Mouse (Mus musculus): ENCODE data around the gene Fgfr2.

Gene Fgfr2

DNA sequence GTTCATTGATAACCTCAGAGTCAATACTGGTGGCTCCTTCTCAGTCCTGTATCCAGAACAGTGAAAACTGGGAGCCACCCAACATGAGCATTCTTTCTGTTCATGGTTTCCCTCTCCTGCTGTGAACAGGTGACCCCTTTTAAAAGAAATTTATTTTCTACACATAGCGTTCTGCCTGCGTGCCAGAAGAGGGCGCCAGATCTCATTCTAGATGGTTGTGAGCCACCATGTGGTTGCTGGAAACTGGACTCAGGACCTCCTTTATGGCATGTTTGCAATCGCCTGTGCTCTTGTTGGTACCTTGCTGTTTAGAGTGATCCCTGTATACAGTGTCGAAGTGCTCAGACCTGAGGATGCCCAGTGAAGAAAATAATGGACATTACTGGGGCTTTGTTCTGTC, 2458.5 kb downstream of the Fgfr2 start:
- no peak for TF ChIP-seq GATA4 (IDR thresholded peaks at IDR 0.05; ENCODE audit: insufficient replicate concordance, low read length)

DNA sequence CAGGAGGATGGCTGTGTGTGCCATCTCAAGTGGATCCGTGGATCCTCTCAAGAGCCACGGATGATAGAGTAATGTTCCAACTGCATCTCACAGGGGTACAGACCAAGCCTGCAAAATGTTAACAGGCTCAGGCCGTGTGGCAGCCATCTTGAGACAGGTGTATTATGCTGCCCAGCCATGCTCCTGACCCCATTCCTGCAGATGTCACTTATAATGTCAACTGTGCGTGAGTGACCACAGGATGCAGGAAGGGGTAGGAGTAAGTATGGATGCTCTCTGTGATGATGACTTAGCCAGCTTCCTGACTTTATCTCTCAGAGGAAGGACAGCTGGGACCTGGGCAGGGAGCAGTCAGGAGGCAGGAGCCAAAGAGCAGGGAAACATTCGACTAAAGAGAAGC, 2459.1 kb downstream of the Fgfr2 start:
- no peak for TF ChIP-seq GATA4 (IDR thresholded peaks at IDR 0.05; ENCODE audit: insufficient replicate concordance, low read length)

- TF ChIP-seq GATA4 (IDR thresholded peaks at IDR 0.05; ENCODE audit: insufficient replicate concordance, low read length) = no peak
Measured at GRCm38 (mm10) chr7:130662869-130663268, 2460.3 kb downstream of the Fgfr2 start.

DNA sequence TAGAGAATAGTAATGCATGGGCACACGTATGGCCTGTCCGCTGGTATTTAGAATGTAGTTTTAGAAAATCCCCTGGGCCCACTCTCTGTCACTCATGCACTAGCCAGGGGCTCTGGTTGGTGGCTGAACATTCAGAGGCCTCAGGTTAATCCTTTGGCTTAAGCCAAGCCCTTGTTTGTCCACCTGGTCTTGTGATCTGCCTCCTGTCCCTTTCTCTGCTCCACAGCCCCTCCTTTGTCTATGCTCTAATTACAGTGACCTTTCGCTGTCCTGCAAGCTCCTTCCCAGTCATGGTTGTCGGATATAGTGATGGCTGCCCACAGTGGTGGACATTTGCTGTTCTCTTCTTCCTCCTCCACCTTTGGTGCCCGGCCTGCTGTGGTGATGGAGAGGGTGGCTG, 2460.9 kb downstream of the Fgfr2 start:
- TF ChIP-seq GATA4 (IDR thresholded peaks at IDR 0.05; ENCODE audit: insufficient replicate concordance, low read length) = no peak

- TF ChIP-seq GATA4 (IDR thresholded peaks at IDR 0.05; ENCODE audit: insufficient replicate concordance, low read length) = no peak
Measured at GRCm38 (mm10) chr7:130659129-130659528, 2464.0 kb downstream of the Fgfr2 start.

GRCm38 (mm10) chr7:130657751-130658150, 2465.4 kb downstream of the Fgfr2 start:
- no peak for TF ChIP-seq GATA4 (IDR thresholded peaks at IDR 0.05; ENCODE audit: insufficient replicate concordance, low read length)

DNA sequence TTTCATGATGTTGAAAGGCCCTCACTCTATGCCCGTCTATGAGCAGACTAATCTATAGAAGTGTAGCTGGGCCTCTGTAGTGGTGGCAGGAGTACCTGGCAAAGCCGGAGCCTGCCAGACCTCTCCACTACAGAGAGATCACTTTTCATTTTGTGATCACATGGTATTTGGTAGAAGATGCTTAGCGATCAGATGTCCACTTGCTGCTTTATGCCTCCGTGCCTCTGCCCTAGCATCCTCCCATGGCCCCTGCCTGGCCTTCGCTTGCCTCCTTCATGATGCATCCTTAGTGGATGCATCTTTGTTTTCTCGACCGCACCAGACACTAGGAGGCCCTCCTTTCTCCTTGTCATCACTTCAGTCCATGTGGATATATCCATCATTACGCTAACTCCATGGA, 2466.2 kb downstream of the Fgfr2 start:
- TF ChIP-seq GATA4 (IDR thresholded peaks at IDR 0.05; ENCODE audit: insufficient replicate concordance, low read length) = no peak

GRCm38 (mm10) chr7:130654562-130654961, 2468.6 kb downstream of the Fgfr2 start:
- peak; percentile 78; the same call in 1 of the 2 replicates for TF ChIP-seq GATA4 (IDR thresholded peaks at IDR 0.05; ENCODE audit: insufficient replicate concordance, low read length)

DNA sequence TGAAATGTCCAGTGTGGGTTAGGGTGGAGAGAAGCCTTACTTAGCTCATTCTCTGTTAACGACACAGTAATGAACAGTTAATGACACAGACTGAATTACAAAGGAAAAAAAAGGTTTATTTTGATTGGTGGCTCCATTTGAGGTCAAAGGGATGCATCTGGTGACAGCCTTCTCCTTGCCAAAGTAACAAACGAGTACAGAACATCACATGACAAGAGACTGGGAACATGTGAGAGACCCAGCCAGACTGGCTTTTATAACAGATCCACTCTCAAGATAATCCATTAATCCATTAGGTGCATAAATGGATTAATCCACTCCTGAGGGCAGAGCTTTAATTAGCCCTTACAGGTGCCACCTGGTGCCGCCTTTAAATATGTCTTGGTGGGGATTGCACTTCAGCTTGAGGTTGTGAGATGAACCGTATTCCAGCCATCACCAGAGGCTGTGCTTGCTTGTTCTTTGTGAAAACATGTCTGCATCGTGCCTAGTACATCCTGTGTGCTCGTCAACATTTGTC, 2470.1 kb downstream of the Fgfr2 start:
- TF ChIP-seq GATA4 (IDR thresholded peaks at IDR 0.05; ENCODE audit: insufficient replicate concordance, low read length) = no peak

GRCm38 (mm10) chr7:130650621-130651020, 2472.5 kb downstream of the Fgfr2 start:
- no peak for TF ChIP-seq GATA4 (IDR thresholded peaks at IDR 0.05; ENCODE audit: insufficient replicate concordance, low read length)

- TF ChIP-seq GATA4 (IDR thresholded peaks at IDR 0.05; ENCODE audit: insufficient replicate concordance, low read length) = no peak
Measured at GRCm38 (mm10) chr7:130649257-130649656, 2473.9 kb downstream of the Fgfr2 start.

- TF ChIP-seq GATA4 (IDR thresholded peaks at IDR 0.05; ENCODE audit: insufficient replicate concordance, low read length) = no peak
Measured at GRCm38 (mm10) chr7:130648061-130648460, 2475.1 kb downstream of the Fgfr2 start.

GRCm38 (mm10) chr7:130646762-130647139, 2476.4 kb downstream of the Fgfr2 start:
- no peak for TF ChIP-seq GATA4 (IDR thresholded peaks at IDR 0.05; ENCODE audit: insufficient replicate concordance, low read length)

DNA sequence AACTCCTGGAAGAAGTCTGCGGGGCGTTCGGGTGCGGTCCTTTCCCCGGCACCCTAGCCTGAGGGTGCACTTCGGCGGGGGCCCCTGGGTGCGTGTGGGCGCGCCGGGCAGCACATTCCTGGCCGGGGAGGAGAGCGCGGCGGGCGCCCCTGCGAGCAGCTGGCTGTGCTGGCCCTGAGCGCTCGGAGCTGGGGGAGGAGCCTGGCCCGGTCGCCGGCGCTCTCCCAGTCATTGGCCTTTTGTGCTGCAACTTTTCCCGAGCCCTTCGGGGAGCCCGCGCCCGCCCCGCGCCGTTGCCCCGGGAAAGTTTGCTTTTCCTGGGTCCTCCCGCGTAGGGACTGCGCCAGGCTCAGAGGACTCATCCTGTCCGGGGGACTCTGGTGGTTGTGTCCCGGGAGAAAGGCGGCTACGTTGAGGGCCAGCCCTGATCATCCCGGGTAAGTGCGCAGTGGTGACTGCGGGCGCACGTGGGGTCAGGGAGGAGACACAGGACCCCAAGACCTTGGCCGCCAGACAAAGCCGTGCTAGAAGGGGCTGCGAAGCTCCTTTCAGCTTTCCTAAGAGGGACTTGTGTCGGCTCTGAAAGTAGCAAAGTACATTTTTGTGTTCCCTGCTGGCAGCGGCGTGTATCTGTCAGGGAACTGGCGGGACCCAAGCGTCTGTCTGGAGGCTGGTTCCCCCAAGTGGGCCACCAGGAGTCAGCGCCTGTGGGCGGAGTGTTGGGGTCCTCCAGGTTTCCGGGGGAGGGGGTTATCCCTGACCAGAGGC, 2477.0 kb downstream of the Fgfr2 start:
- no peak for TF ChIP-seq GATA4 (IDR thresholded peaks at IDR 0.05; ENCODE audit: insufficient replicate concordance, low read length)

DNA sequence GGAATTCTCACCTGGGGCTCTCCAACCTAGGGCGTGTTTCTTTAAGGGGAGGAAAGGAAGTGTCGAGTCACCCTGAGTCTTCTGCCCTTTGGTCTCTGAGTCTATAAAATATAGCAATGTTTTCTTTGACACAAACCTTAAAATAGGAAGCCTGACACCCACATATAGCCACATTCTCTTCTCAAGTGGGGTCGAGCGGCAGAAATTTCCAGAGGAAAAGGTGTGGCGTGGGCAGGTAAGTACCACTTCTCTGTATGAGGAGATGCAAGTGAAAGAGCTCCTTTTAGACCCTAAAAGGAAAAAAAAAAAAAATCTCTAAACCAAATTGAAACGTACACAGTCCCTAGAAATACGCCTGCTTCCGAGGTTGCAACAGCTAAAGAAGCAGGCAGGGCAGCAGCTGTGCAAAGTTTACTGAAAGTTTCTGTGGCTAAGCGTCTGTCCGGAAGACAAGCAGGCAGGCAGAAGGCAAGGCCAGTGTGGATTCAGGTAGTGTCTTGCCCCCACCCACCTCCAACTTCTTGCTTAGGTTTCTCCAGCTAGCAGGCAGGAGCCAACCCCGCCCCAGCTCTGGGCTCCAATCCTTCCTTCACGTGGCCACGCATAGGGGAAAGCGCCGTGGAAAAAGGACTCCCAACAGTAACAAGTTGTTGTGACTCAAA, 2477.7 kb downstream of the Fgfr2 start:
- no peak for TF ChIP-seq GATA4 (IDR thresholded peaks at IDR 0.05; ENCODE audit: insufficient replicate concordance, low read length)

GRCm38 (mm10) chr7:130640681-130641080, 2482.5 kb downstream of the Fgfr2 start:
- no peak for TF ChIP-seq GATA4 (IDR thresholded peaks at IDR 0.05; ENCODE audit: insufficient replicate concordance, low read length)
